Mouse (Mus musculus) adipocyte (in vitro differentiated cells): Measurements from ENCODE around the gene Cst13.

Source experiments
- DNase-seq: peaks from one replicate; pipeline ENCODE4 v3.0.0-alpha.2; 2016; ENCODE audit warnings: low spot score

Cst13 gene

GRCm38 (mm10) chr2:148874617-148875334 lies 54.9 kb downstream of the Cst13 start:
- peak; percentile 87 for DNase-seq

- DNase-seq = peak; percentile 97
These were observed 55.5 kb downstream of the Cst13 start, which contains the start of gene Cst3 for GRCm38 (mm10) chr2:148875335-148875811. Gene Cst3 (minus strand): TSS chr2:148875692.

- DNase-seq = peak; percentile 87
These were observed 57.3 kb downstream of the Cst13 start for GRCm38 (mm10) chr2:148877016-148877770.

- DNase-seq = no peak
These were observed 58.8 kb downstream of the Cst13 start for GRCm38 (mm10) chr2:148878641-148879130.

GRCm38 (mm10) chr2:148879199-148879598 lies 59.3 kb downstream of the Cst13 start:
- DNase-seq = no peak
